In genomic region chr14:60784427-60785315, GRCm38 (mm10) we compare ENCODE assay signal across 8 mouse cellular contexts. TPM values are rescaled to one million over a fixed set of nuclear protein-coding genes. Genes with fewer than 3 reads are reported as not detected.
A peak's percentile ranks its signal among the peaks of the same experiment; 100 is the strongest.
DNase-seq lines count a peak whose midpoint lies in the region; ATAC-seq lines count a peak whose summit lies in the region.

TSS of gene Mipep (plus strand) at chr14:60784573.

- ATAC-seq in heart, embryonic 13.5 days (ENCODE audit: extremely low read depth, insufficient number of reproducible peaks, low FRiP score, low TSS enrichment), result peak; percentile 70; the same call in 1 of the 2 replicates
- ATAC-seq in liver, embryonic 12.5 days, result peak; percentile 86
- ATAC-seq in stomach, embryonic 15.5 days (ENCODE audit: insufficient read depth, low FRiP score, low read depth), result peak; percentile 84

- H3K27ac ChIP-seq in brown adipose tissue, adult 24 weeks (replicated peaks; ENCODE audit: low read depth, low read length), result no peak within 1 kb of the TSS
- H3K27ac ChIP-seq in heart, embryonic 13.5 days (replicated peaks), result peak within 1 kb of the TSS; percentile 41; the same call in 1 of the 2 replicates
- peak within 1 kb of the TSS; percentile 55; the same call in 1 of the 2 replicates for H3K27ac ChIP-seq in liver, embryonic 12.5 days
- no peak within 1 kb of the TSS; the same call in 1 of the 2 replicates for H3K27ac ChIP-seq in stomach, embryonic 15.5 days

- peak within 1 kb of the TSS; percentile 88 for H3K9ac ChIP-seq in heart, embryonic 13.5 days
- H3K9ac ChIP-seq in liver, embryonic 12.5 days, result peak within 1 kb of the TSS; percentile 77
- peak within 1 kb of the TSS; percentile 52 for H3K9ac ChIP-seq in stomach, embryonic 15.5 days

- H3K27me3 ChIP-seq in heart, embryonic 13.5 days (replicated peaks), result peaks cover 14% of the 10 kb centered on the region; the same call in 1 of the 2 replicates
- H3K27me3 ChIP-seq in liver, embryonic 12.5 days (replicated peaks), result peaks cover 12% of the 10 kb centered on the region; the same call in 1 of the 2 replicates
- no peaks in the 10 kb centered on the region for H3K27me3 ChIP-seq in stomach, embryonic 15.5 days (replicated peaks)

- H3K4me3 ChIP-seq in brown adipose tissue, adult 24 weeks (ENCODE audit: insufficient read depth, low read depth, low read length), result peak within 1 kb of the TSS; percentile 83
- H3K4me3 ChIP-seq in heart, embryonic 13.5 days, result peak within 1 kb of the TSS; percentile 76
- peak within 1 kb of the TSS; percentile 78 for H3K4me3 ChIP-seq in liver, embryonic 12.5 days
- peak within 1 kb of the TSS; percentile 84 for H3K4me3 ChIP-seq in stomach, embryonic 15.5 days (replicated peaks)

- no peaks in the 10 kb centered on the region for H3K9me3 ChIP-seq in heart, embryonic 13.5 days
- no peaks in the 10 kb centered on the region for H3K9me3 ChIP-seq in liver, embryonic 12.5 days (replicated peaks)
- no peaks in the 10 kb centered on the region for H3K9me3 ChIP-seq in stomach, embryonic 15.5 days

- under 1% methylated on average over 61 of the region's 61 CpGs for WGBS in heart, embryonic 13.5 days
- under 1% methylated on average over 61 of the region's 61 CpGs for WGBS in liver, embryonic 12.5 days (ENCODE audit: insufficient replicate concordance)
- WGBS in stomach, embryonic 15.5 days, result under 1% methylated on average over 61 of the region's 61 CpGs

- peak; percentile 94 for DNase-seq in CD4-positive, CD25-positive, alpha-beta regulatory T cell, adult 2 months (ENCODE audit: low read depth, low spot score)
- DNase-seq in fat pad, adult 2 months (ENCODE audit: extremely low read depth, low read depth, low spot score), result peak; percentile 19
- peak; percentile 90 for DNase-seq in kidney, postnatal 10 days
- DNase-seq in natural killer cell, adult 2 months (ENCODE audit: low spot score in 2 of 2), result peak; percentile 75 to 85

- H3K36me3 ChIP-seq in heart, embryonic 13.5 days, result peaks cover 16% of the 10 kb centered on the region
- H3K36me3 ChIP-seq in liver, embryonic 12.5 days, result peaks cover 22% of the 10 kb centered on the region; the same call in 1 of the 2 replicates
- H3K36me3 ChIP-seq in stomach, embryonic 15.5 days, result no peaks in the 10 kb centered on the region; the same call in 1 of the 2 replicates

- H3K4me2 ChIP-seq in heart, embryonic 13.5 days, result peak within 1 kb of the TSS; percentile 87
- peak within 1 kb of the TSS; percentile 82 for H3K4me2 ChIP-seq in liver, embryonic 12.5 days
- peak within 1 kb of the TSS; percentile 82 for H3K4me2 ChIP-seq in stomach, embryonic 15.5 days

- no peaks in the 10 kb centered on the region for H3K4me1 ChIP-seq in brown adipose tissue, adult 24 weeks (ENCODE audit: control insufficient read depth, insufficient read depth, insufficient read length, low read length)
- peaks cover 14% of the 10 kb centered on the region for H3K4me1 ChIP-seq in heart, embryonic 13.5 days
- H3K4me1 ChIP-seq in liver, embryonic 12.5 days, result peaks cover 16% of the 10 kb centered on the region; the same call in 1 of the 2 replicates
- 0 out of 2 replicates have a peak, but pooled peaks cover 3% of the 10 kb centered on the region for H3K4me1 ChIP-seq in stomach, embryonic 15.5 days

RNA-seq across cellular contexts. Expression of gene Mipep, which starts in this region (rescaled TPM):
- 52.5 and 57.8 TPM in 2 replicates for polyA plus RNA-seq in brown adipose tissue, adult 24 weeks (2012; ENCODE audit: insufficient read depth, insufficient read length, missing spikeins)
- polyA plus RNA-seq in heart, embryonic 13.5 days (2015; fragmentation: Nextera tagmentation; extraction: Ambion mirVana), result 24.5 and 27.4 TPM in 2 replicates
- 19.2 and 19.9 TPM in 2 replicates for polyA plus RNA-seq in liver, embryonic 12.5 days (2016; fragmentation: Nextera tagmentation; extraction: Ambion mirVana)
- polyA plus RNA-seq in stomach, embryonic 15.5 days (2015; fragmentation: Nextera tagmentation; extraction: Ambion mirVana), result 18.2 and 20.1 TPM in 2 replicates

Comparison
In these comparisons a context has a peak if more than half of its experiments do, and no peak if none do; other contexts are left out.
1. DNase-seq: peak in every context shown above with its lines; median percentile 94 in CD4-positive, CD25-positive, alpha-beta regulatory T cell, adult 2 months; 90 in kidney, postnatal 10 days; 80 in natural killer cell, adult 2 months; 19 in fat pad, adult 2 months.
2. H3K27ac ChIP-seq: peak in heart, embryonic 13.5 days (single experiment) and liver, embryonic 12.5 days (single experiment); none in brown adipose tissue, adult 24 weeks (single experiment) and stomach, embryonic 15.5 days (single experiment).
3. Peak in every context shown above with its lines, with median percentiles within 50 percentile points of each other: H3K4me3 ChIP-seq, ATAC-seq, H3K4me2 ChIP-seq and H3K9ac ChIP-seq.